Mouse (Mus musculus): ENCODE results near the gene Psmd3. TPM values are rescaled to one million over a fixed set of nuclear protein-coding genes. Genes with fewer than 3 reads are reported as not detected.

Psmd3 gene
- polyA plus RNA-seq, 1 experiment from 2014 or later: 185 TPM

DNA sequence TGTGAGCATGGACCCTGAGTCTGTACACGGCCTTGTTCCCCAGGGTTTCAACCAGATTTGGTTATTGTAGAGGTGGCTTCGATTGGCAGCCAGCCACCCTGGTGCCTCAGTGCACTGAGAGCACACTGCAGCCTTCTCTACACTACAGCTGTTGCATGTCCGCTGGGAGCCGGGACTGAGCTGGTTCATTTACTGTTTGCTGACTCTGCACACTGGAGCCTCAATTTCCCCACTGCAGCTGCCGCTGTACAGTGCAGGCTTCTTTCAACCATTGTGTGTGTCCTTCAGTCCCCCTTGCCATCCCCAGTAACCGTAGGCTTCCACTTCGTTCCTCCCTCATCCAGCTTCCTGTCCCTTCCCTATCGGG lies 57.7 kb downstream of the Psmd3 start:
- Histone ChIP-seq H3K4me2 (peak overlapping the region; percentile 94), H3K27me3 (replicated peaks) (no peaks in the 10 kb centered on the region), H3K9me3 (replicated peaks) (no peaks in the 10 kb centered on the region), H3K4me1 (peaks cover 55% of the 10 kb centered on the region), H3K27ac (replicated peaks) (peak overlapping the region; percentile 99), H3K9ac (replicated peaks) (peak overlapping the region; percentile 98; the same call in 1 of the 2 replicates), H3K36me3 (no peaks in the 10 kb centered on the region), H3K4me3 (replicated peaks) (peak overlapping the region; percentile 92)
- 0 out of 2 replicates have a peak, but pooled peaks have one; percentile 8 for ATAC-seq (ENCODE audit: low FRiP score)
- WGBS: 3% methylated on average over 8 of the region's 8 CpGs

DNA sequence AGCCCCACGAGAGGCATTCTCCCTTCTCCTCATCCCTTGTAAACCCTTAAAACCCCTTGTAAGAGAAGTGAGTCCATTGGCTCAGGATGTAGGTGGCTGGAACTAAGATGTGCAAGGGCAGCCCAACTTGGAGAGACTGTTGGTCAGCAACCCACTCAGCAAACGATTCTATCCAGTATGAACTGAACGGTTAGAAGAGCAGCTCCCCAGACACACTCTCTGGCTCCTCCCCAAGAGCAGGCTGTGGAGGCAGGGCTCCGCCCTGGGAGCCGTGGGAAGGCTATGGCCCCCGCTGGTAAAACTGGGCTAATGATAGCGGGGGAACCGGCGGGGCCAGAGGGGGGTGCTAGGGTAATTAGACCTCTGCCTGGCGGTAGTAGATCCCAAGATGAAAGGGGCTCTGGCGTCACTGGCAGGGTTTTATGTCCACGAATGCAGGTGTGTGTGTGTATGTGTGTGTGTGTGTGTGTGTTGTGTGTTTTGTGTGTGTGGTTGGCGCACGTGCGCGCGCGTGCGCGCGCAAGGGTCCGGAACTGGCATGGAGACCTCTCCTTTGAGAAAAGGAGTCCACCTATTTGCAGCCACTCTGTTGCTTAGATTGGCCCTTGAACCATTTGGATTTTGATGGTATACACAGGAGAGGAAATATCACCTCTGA lies 58.2 kb downstream of the Psmd3 start, which contains the start of gene Thra:
Thra (plus strand) TSS at position 246 of the 658 bp plus-strand sequence.
- peak; percentile 54 for ATAC-seq (ENCODE audit: low FRiP score)
- Histone ChIP-seq H3K4me2 (peak within 1 kb of the TSS; percentile 94), H3K9ac (replicated peaks) (peak within 1 kb of the TSS; percentile 98), H3K9me3 (replicated peaks) (no peaks in the 10 kb centered on the region), H3K4me1 (peaks cover 60% of the 10 kb centered on the region), H3K4me3 (replicated peaks) (peak within 1 kb of the TSS; percentile 92), H3K36me3 (no peaks in the 10 kb centered on the region), H3K27me3 (replicated peaks) (no peaks in the 10 kb centered on the region), H3K27ac (replicated peaks) (peak within 1 kb of the TSS; percentile 99)
- under 1% methylated on average over 22 of the region's 22 CpGs for WGBS

DNA sequence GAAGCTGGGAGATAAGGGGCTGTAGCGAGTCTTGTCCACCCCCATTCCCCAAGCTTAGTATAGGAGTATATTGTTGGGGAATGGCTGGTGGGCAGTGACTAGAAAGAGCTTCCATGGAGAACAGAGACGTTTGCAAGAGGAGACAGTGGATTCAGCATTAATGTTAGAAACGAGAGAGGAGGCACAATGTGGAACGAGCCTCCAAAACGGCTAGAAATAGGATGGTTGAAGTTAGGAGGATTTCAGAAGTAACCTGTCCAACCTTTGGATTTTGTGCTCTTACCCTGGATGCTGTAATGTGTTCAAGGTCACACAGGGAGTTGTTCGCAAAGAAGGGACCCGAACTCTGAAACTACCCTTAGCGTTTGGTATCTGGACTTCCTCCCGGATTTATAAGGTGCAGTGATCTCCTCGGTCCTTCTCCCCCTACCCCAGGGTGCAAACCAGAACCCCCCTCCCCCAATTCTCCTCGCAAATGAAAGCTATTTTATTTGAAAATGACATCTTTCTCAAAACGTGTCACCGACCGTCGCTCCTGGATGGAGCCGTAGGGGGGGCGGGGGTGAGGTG lies 58.8 kb downstream of the Psmd3 start:
- no peaks in the 10 kb centered on the region for H3K27me3 ChIP-seq (replicated peaks)
- H3K4me3 ChIP-seq (replicated peaks): peak overlapping the region; percentile 92
- peaks cover 66% of the 10 kb centered on the region for H3K4me1 ChIP-seq
- WGBS: under 1% methylated on average over 17 of the region's 17 CpGs
- no peak for ATAC-seq (ENCODE audit: low FRiP score)
- peak overlapping the region; percentile 94 for H3K4me2 ChIP-seq
- H3K9ac ChIP-seq (replicated peaks): peak overlapping the region; percentile 98
- no peaks in the 10 kb centered on the region for H3K36me3 ChIP-seq
- peak overlapping the region; percentile 99 for H3K27ac ChIP-seq (replicated peaks)
- no peaks in the 10 kb centered on the region for H3K9me3 ChIP-seq (replicated peaks)

DNA sequence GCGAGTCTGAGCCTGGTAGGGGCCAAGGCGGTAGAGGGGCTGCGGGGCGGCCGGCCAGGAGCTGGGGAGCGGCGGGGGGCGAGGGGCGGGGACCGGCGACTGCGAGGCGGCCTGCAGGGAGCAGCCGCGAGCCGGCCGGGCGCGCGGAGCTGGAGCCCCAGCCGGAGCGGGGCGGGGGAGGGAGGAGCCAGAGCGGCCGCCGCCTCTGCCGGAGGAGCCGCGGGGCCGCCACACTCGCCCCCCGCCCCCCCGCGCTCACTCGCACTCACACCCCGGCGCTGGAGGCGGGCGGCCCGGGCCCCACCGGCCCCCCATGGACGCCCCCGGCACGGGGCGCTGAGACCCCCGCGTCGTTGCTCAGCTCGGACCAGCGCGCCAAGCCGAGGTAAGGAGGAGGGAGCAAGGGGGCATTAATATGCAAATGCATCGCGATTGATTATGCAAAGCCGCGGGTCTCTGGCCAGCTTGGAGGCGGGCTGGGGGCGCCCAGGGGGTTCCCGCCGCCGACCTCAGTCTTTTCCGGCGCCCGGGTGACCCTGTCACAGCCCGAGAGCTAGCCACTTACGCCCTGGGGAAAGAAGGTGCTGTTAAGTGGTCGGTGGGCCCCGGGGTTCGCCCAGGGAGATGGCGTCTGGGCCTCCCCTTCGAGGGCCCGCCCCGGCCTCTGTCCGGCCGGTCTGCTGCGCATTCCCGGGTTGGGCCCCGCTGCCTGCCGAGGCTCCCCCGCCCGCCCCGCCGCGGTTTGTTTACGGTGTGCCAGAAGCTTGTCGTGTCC lies 59.5 kb downstream of the Psmd3 start:
- WGBS: under 1% methylated on average over 69 of the region's 86 CpGs
- ATAC-seq (ENCODE audit: low FRiP score): peak; percentile 71
- Histone ChIP-seq H3K36me3 (no peaks in the 10 kb centered on the region), H3K4me1 (peaks cover 73% of the 10 kb centered on the region), H3K4me2 (peak overlapping the region; percentile 94), H3K27me3 (replicated peaks) (no peaks in the 10 kb centered on the region), H3K27ac (replicated peaks) (peak overlapping the region; percentile 99), H3K9ac (replicated peaks) (peak overlapping the region; percentile 98), H3K4me3 (replicated peaks) (peak overlapping the region; percentile 92), H3K9me3 (replicated peaks) (no peaks in the 10 kb centered on the region)

DNA sequence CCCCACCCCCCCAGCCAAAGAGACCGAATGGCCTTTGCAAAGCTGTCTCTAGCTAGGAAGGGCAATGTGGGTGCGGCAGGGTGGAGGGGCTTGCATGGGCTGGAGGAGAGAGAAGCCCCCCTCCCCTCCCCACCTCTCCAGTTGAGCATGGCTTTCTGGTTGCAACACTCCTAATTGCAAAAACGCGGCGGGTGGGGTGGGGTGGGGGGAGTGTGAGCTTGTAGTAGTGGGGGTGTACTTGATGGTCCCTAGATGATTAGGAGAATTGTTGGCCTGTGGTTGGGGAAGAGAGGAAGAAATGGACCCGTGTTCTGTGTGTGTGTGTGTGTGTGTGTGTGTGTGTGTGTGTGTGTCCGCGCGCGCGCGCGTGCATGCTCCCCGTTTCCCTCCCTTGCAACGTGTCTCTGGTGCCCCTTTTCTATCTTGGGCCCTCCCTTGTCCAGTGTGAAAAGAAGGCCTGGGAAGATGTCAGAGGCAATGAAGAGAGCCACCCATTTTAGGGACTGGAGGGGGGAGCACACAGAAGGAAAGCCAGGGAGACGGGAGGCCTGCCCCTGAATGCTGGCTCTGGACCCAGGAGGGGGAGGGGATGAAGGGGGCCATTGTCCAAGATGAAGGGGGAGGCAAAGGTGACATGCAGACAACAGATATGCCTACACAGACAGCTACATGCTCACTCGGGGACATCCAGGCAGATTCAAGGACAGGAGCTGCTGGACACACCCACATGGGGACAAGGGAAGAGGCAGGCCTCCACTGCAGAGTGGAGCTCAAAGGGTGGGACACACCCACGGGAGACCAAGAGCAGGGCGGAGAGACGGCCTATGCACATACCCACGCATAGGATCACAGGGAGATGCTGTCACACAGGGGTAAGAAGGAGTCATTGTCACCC lies 60.3 kb downstream of the Psmd3 start:
- Histone ChIP-seq H3K27me3 (replicated peaks) (no peaks in the 10 kb centered on the region), H3K9ac (replicated peaks) (peak overlapping the region; percentile 98), H3K27ac (replicated peaks) (peak overlapping the region; percentile 99), H3K36me3 (no peaks in the 10 kb centered on the region), H3K9me3 (replicated peaks) (no peaks in the 10 kb centered on the region), H3K4me1 (peaks cover 80% of the 10 kb centered on the region), H3K4me2 (peak overlapping the region; percentile 94), H3K4me3 (replicated peaks) (peak overlapping the region; percentile 92)
- ATAC-seq (ENCODE audit: low FRiP score): peak; percentile 19
- under 1% methylated on average over 12 of the region's 21 CpGs for WGBS

DNA sequence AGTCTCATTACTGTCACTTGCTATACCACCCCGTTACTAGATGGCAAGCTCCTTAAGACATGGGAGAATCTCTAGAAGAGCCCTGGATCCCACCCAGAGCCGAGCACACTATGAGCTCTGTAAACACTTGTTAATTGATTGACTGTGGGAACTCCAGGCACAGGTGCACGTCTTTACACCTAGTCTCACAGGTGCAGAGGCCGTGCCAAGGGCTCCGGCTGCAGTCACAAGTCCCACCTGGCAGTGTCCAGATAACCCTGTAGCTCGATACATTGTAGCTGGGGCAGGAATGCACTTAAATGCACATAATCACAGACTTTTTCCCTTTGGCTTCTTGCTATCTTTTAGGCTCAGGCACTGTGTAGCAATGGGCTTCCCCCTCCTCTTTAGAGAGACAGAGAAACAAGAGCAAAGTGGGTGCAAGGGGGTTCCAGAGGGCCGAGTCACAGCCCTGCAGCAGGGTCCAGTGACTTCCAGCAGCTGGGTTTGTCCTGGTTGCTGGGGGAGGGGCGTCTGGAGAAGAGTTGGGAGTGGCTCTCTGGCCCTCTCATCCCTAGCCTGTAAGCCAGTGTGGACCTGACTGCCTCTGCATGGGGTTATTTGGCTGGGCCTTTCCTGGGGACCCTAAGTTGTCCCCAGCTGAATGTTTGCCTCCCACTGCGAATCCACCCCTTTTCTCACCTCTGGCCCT lies 61.4 kb downstream of the Psmd3 start:
- Histone ChIP-seq H3K4me2 (peak overlapping the region; percentile 94), H3K27ac (replicated peaks) (peak overlapping the region; percentile 99), H3K36me3 (no peaks in the 10 kb centered on the region), H3K4me1 (peaks cover 82% of the 10 kb centered on the region), H3K9me3 (replicated peaks) (no peaks in the 10 kb centered on the region), H3K9ac (replicated peaks) (peak overlapping the region; percentile 98), H3K27me3 (replicated peaks) (no peaks in the 10 kb centered on the region), H3K4me3 (replicated peaks) (peak overlapping the region; percentile 92)
- WGBS: 6% methylated on average over 9 of the region's 9 CpGs
- no peak for ATAC-seq (ENCODE audit: low FRiP score)

DNA sequence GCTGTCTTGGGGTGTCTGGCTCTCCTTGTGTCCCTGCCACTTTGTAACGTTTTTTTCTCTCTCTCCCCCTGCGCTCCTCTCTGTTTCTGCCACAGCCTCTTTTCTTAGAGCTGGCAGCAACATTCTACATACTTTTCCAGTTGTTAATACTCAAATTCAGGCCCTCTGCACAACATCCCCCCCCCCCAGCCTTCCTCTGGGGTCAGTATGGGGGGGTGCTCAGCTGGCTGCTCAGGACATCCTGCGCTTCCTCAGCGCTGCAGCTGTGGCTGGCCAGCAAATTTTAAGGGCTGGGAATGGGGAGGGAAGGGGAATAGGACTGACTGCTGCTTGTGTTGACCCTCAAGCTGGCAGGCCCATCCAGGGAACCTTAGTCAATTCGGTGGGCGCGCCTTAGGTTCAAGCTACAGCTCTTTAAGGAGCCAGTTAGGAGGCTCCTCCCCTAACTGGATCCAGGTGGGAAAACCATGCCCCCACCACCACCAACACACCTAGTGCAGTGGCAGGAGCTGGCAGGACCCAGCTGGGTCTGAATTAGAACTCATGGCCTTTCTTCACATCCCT lies 62.2 kb downstream of the Psmd3 start:
- H3K4me3 ChIP-seq (replicated peaks): peak overlapping the region; percentile 92
- peak overlapping the region; percentile 99 for H3K27ac ChIP-seq (replicated peaks)
- 36% methylated on average over 7 of the region's 7 CpGs for WGBS
- no peaks in the 10 kb centered on the region for H3K36me3 ChIP-seq
- no peak for ATAC-seq (ENCODE audit: low FRiP score)
- no peaks in the 10 kb centered on the region for H3K9me3 ChIP-seq (replicated peaks)
- peak overlapping the region; percentile 98; the same call in 1 of the 2 replicates for H3K9ac ChIP-seq (replicated peaks)
- peak overlapping the region; percentile 94 for H3K4me2 ChIP-seq
- H3K4me1 ChIP-seq: peaks cover 82% of the 10 kb centered on the region
- no peaks in the 10 kb centered on the region for H3K27me3 ChIP-seq (replicated peaks)

Other genes with a start within 250 kb of the Psmd3 start
- gene Mien1, start 243.6 kb upstream of the Psmd3 start, polyA plus RNA-seq (2015; fragmentation: Nextera tagmentation; extraction: Ambion mirVana): 243 and 278 TPM in 2 replicates
- 1.1 and 8.3 TPM in 2 replicates for gene Grb7, start 236.2 kb upstream of the Psmd3 start, polyA plus RNA-seq (2015; fragmentation: Nextera tagmentation; extraction: Ambion mirVana)
- 0.18 and 1.3 TPM in 2 replicates for gene Ikzf3, start 136.5 kb upstream of the Psmd3 start, polyA plus RNA-seq (2015; fragmentation: Nextera tagmentation; extraction: Ambion mirVana)
- 0.45 TPM in 1 of 2 replicates, not detected in the other for gene Zpbp2, start 131.5 kb upstream of the Psmd3 start, polyA plus RNA-seq (2015; fragmentation: Nextera tagmentation; extraction: Ambion mirVana)
- gene Ormdl3, start 95.2 kb upstream of the Psmd3 start, polyA plus RNA-seq (2015; fragmentation: Nextera tagmentation; extraction: Ambion mirVana): 92.9 and 99.8 TPM in 2 replicates
- gene Lrrc3c, start 84.3 kb upstream of the Psmd3 start, polyA plus RNA-seq (2015; fragmentation: Nextera tagmentation; extraction: Ambion mirVana): not detected in 2 replicates
- 0.42 and 0.79 TPM in 2 replicates for gene Gm12355, start 56.9 kb upstream of the Psmd3 start, polyA plus RNA-seq (2015; fragmentation: Nextera tagmentation; extraction: Ambion mirVana)
- not detected in 2 replicates for gene Gsdma3, start 56.2 kb upstream of the Psmd3 start, polyA plus RNA-seq (2015; fragmentation: Nextera tagmentation; extraction: Ambion mirVana)
- 0.14 and 0.15 TPM in 2 replicates for gene Gsdma2, start 35.8 kb upstream of the Psmd3 start, polyA plus RNA-seq (2015; fragmentation: Nextera tagmentation; extraction: Ambion mirVana)
- gene Gsdma, start 18.2 kb upstream of the Psmd3 start, polyA plus RNA-seq (2015; fragmentation: Nextera tagmentation; extraction: Ambion mirVana): 0.06 TPM in 1 of 2 replicates, not detected in the other
- not detected in 2 replicates for gene Csf3, start 18.7 kb downstream of the Psmd3 start, polyA plus RNA-seq (2015; fragmentation: Nextera tagmentation; extraction: Ambion mirVana)
- 59.6 and 60.9 TPM in 2 replicates for gene Med24, start 46.9 kb downstream of the Psmd3 start, polyA plus RNA-seq (2015; fragmentation: Nextera tagmentation; extraction: Ambion mirVana)
- gene Thra, start 58.1 kb downstream of the Psmd3 start, polyA plus RNA-seq (2015; fragmentation: Nextera tagmentation; extraction: Ambion mirVana): 104 and 125 TPM in 2 replicates
- 3.8 and 4.0 TPM in 2 replicates for gene Nr1d1, start 92.8 kb downstream of the Psmd3 start, polyA plus RNA-seq (2015; fragmentation: Nextera tagmentation; extraction: Ambion mirVana)
- gene Msl1, start 113.0 kb downstream of the Psmd3 start, polyA plus RNA-seq (2015; fragmentation: Nextera tagmentation; extraction: Ambion mirVana): 27.5 and 30.1 TPM in 2 replicates
- 44.3 and 46.8 TPM in 2 replicates for gene Casc3, start 122.4 kb downstream of the Psmd3 start, polyA plus RNA-seq (2015; fragmentation: Nextera tagmentation; extraction: Ambion mirVana)
- 12.5 and 13.7 TPM in 2 replicates for gene Rapgefl1, start 154.2 kb downstream of the Psmd3 start, polyA plus RNA-seq (2015; fragmentation: Nextera tagmentation; extraction: Ambion mirVana)
- 3.9 and 4.8 TPM in 2 replicates for gene Wipf2, start 181.1 kb downstream of the Psmd3 start, polyA plus RNA-seq (2015; fragmentation: Nextera tagmentation; extraction: Ambion mirVana)
- 3.8 and 12.0 TPM in 2 replicates for gene Cdc6, start 225.2 kb downstream of the Psmd3 start, polyA plus RNA-seq (2015; fragmentation: Nextera tagmentation; extraction: Ambion mirVana)
- gene Rara, start 245.3 kb downstream of the Psmd3 start, polyA plus RNA-seq (2015; fragmentation: Nextera tagmentation; extraction: Ambion mirVana): 17.3 and 19.9 TPM in 2 replicates